Mouse (Mus musculus): ENCODE results near the gene Cdca3.
A peak's percentile ranks its signal among the peaks of the same experiment; 100 is the strongest.
"Not testable (repeated sequence)": the region's sequence is repeated elsewhere in the genome, so short reads cannot be mapped to it uniquely, and the experiment has no call there.

Cdca3 gene

DNA sequence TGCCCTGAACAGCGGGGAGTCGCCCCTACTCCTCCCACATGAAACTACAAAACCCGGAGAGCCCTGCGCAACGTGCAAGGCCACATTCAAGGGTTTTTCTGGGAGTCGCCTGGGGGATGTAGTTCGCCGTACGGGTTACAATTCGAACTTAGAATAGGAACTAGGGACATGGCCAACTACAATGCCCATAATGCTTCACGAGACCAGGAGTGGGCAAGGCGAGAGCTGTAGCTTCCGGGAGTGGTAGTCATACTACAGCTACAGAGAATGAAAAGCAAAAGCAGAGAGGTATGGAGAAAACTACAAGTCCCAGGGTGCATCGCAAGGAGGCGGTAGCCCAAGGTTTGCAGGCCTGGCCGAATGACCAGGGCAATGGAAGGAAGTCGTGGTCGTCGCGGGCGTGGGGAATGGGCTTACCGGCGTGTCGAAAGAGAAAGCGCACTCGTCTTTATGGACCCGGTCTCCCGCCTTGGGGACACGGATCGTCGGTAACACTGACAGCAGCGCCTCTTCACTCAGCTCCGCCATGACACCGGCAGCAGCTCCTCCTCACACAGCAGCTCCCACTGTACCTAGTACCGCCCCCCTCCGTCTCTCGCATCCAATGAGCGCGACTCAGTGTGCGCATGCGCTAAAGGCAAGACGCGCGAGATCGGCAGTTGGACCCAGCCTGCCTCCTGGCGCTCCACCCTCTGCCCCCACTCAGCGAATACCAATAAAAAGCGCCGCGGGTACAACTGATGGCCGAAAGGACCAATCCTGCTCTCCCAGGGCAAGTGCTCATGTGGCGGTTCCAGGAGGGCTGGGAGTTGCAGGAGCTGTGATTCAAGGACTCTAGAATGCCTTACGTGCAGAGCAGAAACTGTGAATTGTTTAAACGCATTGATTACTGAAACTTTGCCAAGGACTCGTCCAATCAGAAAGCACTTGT lies at the start of gene Cdca3, which contains the start of gene Usp5:
Cdca3 (plus strand) TSS at position 680 of the 931 bp plus-strand sequence.
Usp5 (minus strand) TSS at position 617 of the 931 bp plus-strand sequence.
- DNase-seq (ENCODE audit: low read depth, low spot score): peak; percentile 100

- DNase-seq (ENCODE audit: low read depth, low spot score): no peak
These were observed 49.3 kb upstream of the Cdca3 start for GRCm38 (mm10) chr6:124779984-124780416.

DNA sequence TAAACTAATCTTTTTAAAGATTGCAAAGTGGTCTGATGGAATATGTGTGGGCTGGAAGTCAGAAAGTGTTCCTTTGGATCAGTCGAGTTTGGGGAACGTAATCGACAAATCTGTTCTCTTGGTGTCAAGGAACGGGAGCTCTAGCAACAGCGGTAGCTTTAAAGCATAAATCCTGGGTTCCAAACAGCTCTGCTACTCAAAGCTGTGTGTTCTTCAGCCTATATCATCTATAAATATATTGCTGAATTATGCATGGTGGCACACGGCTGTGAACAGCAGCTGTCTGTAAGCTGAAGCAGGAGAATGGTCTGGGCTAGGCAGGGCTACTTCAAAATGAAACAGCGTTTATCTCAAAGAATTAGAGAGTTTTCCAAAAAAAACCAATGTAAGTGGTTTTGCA lies 48.4 kb upstream of the Cdca3 start:
- DNase-seq (ENCODE audit: low read depth, low spot score): no peak

DNA sequence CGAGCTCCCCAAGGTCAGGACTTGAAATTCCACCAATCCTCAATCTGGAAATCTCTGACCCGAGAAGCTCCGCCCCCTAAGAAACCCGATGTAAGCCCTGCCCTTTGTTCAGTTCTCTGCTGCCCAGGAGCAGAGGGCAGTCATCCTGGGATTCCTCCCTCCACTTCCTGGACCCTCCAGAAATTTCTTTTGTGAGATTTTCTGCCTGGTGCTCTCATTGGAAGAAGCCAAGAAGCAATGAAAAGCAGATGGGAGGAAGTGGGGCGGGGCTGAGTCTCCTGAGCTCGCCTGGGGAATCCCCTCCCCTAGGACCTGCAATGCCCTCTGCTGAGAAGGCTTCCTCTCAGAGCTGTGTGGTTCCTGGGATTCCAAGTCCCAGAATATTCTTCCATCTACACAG lies 46.9 kb upstream of the Cdca3 start:
- no peak for DNase-seq (ENCODE audit: low read depth, low spot score)

DNA sequence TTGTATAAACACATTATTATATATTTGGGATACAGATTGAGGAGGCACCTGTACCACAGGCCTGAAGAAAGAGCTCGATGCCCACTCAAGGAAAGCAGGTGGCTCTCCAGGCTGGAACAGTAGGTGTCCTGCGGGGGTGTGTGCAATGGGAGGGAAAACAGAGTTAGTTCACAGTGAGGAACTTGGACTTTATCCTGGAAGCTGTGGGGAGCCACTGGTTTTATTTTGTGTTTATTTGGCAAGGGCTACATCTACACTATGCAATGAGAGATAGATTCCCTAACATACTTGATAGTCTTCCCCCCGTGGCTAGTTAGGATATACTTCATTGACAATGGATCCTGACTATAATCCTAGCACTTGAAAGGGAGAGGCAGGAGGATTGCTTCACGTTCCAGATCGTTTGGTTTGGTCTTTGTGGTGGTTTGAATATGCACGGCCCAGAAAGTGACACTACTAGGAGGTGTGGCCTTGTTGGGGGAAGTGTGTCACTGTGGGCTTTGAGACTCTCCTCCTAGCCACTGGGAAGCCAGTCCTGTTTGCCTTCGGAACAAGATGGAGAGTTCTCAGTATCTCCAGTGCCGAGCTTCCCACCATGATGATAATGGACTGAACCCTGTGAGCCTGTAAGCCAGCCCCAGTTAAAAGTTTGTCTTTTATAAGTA lies 42.5 kb upstream of the Cdca3 start:
- no peak for DNase-seq (ENCODE audit: low read depth, low spot score)

DNA sequence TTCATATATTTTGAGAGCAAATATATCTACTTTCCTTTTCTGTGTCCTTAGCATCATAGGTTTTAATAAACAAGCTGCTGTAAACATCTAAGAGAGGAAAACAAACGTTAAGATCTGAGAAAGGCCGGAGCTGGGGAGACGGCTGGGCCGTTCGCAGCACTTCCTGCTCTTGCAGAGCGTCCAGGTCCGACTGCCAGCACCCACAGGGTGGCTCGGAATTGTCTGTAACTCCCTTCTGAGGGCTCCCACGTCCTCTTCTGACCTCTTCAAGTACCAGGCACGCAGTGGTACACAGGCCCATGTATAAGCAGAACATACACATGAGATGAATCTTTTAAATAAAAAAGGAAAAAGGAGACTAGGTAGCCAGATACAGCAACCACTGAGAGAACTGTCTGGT lies 41.6 kb upstream of the Cdca3 start:
- DNase-seq (ENCODE audit: low read depth, low spot score): no peak

DNA sequence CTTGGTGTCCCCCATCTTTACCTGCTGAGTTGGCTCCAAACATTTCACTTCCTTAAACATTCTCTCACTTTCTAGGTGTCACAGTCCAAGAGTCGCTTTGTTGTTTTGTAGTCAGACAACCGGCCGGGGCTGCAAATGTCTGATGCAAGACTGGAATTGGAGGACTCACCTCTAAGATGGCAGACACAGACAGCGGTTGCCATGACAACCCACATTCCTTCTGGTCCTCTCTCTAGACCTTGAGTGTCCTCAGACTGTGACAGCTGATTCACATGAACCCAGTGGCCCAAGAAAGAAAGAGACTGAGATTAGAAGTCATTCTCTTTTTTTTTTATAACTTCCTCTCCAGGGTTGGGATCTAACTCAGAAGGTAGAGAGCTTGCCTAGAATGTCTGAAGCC lies 39.8 kb upstream of the Cdca3 start:
- DNase-seq (ENCODE audit: low read depth, low spot score): no peak

DNA sequence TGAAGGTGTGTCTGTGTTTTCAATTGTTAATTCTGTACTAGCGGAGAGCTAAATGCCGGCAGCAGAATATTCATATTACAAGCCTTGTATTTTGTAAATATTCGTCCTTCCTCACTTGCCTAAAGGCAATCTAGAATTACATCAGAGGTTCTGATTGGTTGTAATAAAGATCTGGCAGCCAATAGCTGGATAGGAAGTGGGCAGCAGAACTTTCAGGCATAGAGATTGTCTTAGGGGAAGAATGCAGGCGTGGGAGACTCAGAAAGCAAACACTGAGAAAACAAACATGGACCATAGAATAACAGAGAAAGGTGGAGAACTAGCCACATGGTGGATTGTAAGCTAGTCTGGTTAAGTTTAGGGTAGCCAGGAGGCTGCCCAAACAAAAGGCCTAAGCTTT lies 39.2 kb upstream of the Cdca3 start:
- DNase-seq (ENCODE audit: low read depth, low spot score): no peak

GRCm38 (mm10) chr6:124791911-124792310 lies 37.4 kb upstream of the Cdca3 start:
- no peak for DNase-seq (ENCODE audit: low read depth, low spot score)

DNA sequence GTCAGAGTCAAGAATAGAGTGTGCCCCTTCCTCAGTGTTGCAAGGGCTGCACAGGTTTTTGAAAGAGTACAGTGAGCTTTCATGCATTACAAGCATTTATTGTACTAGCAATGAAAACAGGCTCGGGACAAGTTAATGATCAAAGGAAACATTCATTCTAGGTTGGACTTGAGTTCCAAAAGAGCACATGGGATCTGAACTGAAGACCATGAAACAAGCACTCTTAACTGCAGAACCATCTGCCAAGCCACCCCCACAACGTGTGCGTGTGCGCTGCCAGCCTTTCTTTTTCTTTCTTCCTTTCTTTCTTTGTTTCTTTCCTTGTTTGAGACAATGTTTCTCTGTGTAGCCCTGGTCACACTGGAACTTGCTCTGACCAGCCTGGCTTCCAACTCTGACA lies 33.6 kb upstream of the Cdca3 start:
- no peak for DNase-seq (ENCODE audit: low read depth, low spot score)

DNA sequence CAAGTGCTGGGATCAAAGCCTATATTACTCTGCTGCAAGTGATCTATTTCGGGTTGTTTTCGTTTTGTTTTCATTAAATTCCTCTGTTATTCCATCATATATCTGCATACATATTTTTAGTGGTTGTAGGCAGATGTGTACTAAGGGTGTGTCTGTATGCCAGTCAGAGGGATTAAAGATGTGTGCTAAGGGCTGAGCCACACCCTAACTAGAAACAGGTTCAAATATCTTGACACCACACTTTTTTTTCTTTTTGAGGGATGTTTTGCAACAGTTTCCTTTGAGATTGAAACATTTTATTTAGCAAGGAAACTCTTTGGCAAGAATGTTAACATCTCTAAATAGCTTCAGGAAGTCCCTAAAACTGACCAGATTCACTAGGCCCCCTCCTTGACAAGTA lies 33.1 kb upstream of the Cdca3 start:
- DNase-seq (ENCODE audit: low read depth, low spot score): no peak

- DNase-seq (ENCODE audit: low read depth, low spot score): not testable (repeated sequence)
These were observed 26.9 kb upstream of the Cdca3 start for GRCm38 (mm10) chr6:124802400-124802799.

GRCm38 (mm10) chr6:124803061-124803460 lies 26.3 kb upstream of the Cdca3 start:
- no peak for DNase-seq (ENCODE audit: low read depth, low spot score)

- DNase-seq (ENCODE audit: low read depth, low spot score): not testable (repeated sequence)
These were observed 25.7 kb upstream of the Cdca3 start for GRCm38 (mm10) chr6:124803691-124804090.

GRCm38 (mm10) chr6:124804341-124804740 lies 25.0 kb upstream of the Cdca3 start:
- DNase-seq (ENCODE audit: low read depth, low spot score): no peak

DNA sequence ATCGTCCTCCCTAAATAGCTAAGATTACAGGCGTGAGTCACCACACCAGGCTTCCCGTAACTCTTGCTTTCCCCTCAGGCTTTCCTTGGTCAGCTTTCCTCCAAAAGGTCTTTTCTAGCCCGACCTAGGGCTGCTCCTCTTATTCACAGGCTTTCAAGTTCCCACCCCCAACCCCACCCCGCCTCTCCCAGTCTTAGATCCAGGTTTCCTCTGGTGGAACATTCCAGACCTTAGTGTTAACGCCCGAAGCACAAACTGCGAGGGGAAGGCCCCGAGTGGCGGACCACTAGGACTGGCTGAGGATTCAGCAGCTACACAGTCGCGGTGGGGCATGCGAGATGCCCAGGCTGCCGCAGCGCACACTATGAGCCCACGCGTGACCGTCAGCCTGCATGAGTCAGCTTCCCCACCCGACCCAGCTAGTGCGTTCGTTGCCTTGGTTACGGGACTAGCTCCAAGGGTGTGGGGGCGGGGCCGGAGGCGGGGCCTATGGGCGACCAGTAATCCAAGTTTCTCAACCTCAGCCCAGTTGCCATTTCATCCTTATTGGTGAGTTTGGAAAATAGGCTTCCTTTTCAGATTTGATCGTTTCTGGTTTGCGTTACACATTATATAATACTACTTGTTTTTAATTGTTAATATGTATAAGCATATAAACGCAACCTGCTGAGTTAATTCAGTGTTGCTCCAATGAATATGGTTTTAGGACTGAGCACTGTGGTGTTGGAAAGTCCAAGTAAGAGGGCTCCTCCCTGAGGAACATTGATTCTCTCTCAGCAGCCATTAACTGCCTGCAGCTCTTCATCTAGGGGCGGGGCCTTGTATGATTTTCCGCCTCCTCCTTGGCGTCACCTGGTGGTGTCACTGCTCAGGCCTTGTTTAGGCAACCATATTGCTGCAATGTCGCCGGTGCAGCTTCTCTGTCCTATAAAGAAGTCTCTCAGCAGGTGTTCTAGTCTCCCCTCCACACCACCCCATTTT lies 23.7 kb upstream of the Cdca3 start:
- DNase-seq (ENCODE audit: low read depth, low spot score): peak; percentile 86

DNA sequence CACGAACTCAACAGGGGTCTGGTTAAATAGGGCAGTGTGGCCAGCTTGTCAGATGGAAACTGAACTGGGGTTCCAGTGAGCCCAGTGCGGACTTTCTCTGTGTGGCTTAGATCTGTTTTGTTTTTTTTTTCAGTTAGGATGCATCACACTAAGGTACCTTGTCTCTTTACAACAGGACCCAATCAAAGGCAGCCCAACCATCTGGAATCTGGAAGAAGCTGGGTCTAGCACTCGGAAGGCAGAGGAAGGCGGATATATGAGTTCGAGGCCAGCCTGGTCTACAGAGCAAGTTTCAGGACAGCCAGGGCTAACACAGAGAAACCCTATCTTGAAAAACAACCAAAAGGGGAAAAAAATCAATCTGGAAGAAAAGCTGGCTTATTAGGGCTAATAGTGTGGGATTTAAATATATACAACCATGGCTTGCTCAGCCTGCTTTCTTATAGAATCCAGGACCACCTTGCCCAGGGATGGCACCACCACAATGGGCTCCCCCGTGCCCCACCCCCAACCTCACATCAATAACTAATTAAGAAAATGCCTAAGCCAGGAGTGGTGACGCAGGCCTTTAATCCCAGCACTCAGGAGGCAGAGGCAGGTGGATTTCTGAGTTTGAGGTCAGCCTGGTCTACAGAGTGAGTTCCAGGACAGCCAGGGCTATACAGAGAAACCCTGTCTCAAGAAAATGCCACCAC lies 22.8 kb upstream of the Cdca3 start:
- no peak for DNase-seq (ENCODE audit: low read depth, low spot score)

DNA sequence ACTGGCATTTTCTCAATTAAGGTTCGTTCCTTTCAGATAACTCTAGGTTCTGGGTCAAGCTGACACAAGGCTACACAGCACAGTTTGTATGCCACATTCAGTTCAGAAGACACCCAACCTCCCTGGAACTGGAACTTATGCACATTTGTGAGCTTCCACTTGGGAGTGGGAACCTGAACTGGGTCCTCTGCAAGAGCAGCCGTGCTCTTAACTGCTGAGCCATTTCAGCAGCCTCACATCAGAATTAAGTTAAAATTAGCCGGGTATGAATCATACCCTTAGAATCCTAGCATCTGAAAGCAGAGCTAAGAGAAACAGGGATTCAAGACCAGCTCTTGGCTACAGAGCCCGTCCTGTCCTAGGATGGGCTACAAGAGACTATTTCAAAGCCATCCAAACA lies 22.0 kb upstream of the Cdca3 start:
- no peak for DNase-seq (ENCODE audit: low read depth, low spot score)

- DNase-seq (ENCODE audit: low read depth, low spot score): no peak
These were observed 21.4 kb upstream of the Cdca3 start for GRCm38 (mm10) chr6:124807986-124808357.

- DNase-seq (ENCODE audit: low read depth, low spot score): no peak
These were observed 20.9 kb upstream of the Cdca3 start, which contains the start of gene Spsb2 for GRCm38 (mm10) chr6:124808358-124809012. Gene Spsb2, plus strand, starts transcription at chr6:124808661.
